Mouse (Mus musculus) liver, embryonic 12.5 days (tissue): ENCODE results near the gene Akt3. TPM values are rescaled to one million over a fixed set of nuclear protein-coding genes. Genes with fewer than 3 reads are reported as not detected.

ENCODE experiments used
- ATAC-seq: fragments of 200-750 bp; cut with Nextera tagmentation; 2 replicates; pipeline ENCODE4 v1.8.0; 2017; ENCODE audit warnings: moderate number of reproducible peaks, mild to moderate bottlenecking, moderate library complexity
- H3K27ac ChIP-seq: fragments of 300-500 bp; sonication (generic); 2 replicates; pipeline ENCODE4 v1.5.1; 2016; ENCODE audit warnings: mild to moderate bottlenecking
- H3K27me3 ChIP-seq: fragments of 300-500 bp; sonication (generic); replicated peaks from 2 replicates; pipeline ENCODE4 v1.6.1; 2016; ENCODE audit warnings: mild to moderate bottlenecking, moderate library complexity
- H3K36me3 ChIP-seq: fragments of 300-500 bp; sonication (generic); 2 replicates; pipeline ENCODE4 v1.6.1; 2016; ENCODE audit warnings: mild to moderate bottlenecking, moderate library complexity
- H3K4me1 ChIP-seq: fragments of 300-500 bp; sonication (generic); 2 replicates; pipeline ENCODE4 v1.6.1; 2016
- H3K4me2 ChIP-seq: fragments of 300-500 bp; sonication (generic); 2 replicates; pipeline ENCODE4 v1.6.1; 2016; ENCODE audit warnings: mild to moderate bottlenecking, moderate library complexity
- H3K4me3 ChIP-seq: fragments of 300-500 bp; sonication (generic); 2 replicates; pipeline ENCODE4 v1.5.1; 2016; ENCODE audit warnings: mild to moderate bottlenecking, moderate library complexity
- H3K9ac ChIP-seq: fragments of 300-500 bp; sonication (generic); 2 replicates; pipeline ENCODE4 v1.6.1; 2016; ENCODE audit warnings: mild to moderate bottlenecking, moderate library complexity
- H3K9me3 ChIP-seq: fragments of 300-500 bp; sonication (generic); replicated peaks from 2 replicates; pipeline ENCODE4 v1.6.1; 2016; ENCODE audit warnings: mild to moderate bottlenecking, moderate library complexity
- WGBS: fragments of 180-500 bp; shearing (Covaris S2); methylation state at CpG from one replicate; pipeline ENCODE4 v1.1.7; 2016; ENCODE audit not compliant: insufficient replicate concordance; 5-methylcytosine and 5-hydroxymethylcytosine counted together
- polyA plus RNA-seq: library from polyadenylated mRNA; unstranded; fragments of >200 nt; fragmentation: Nextera tagmentation; extraction: Ambion mirVana; gene quantifications from 2 replicates; pipeline ENCODE4 v1.2.1, GENCODE M21; 2016

Gene Akt3
- polyA plus RNA-seq, 1 experiment from 2014 or later, result 1.4 TPM

GRCm38 (mm10) chr1:177039093-177039674 lies 218.8 kb downstream of the Akt3 start:
- WGBS, result 63% methylated on average over 6 of the region's 6 CpGs
- Histone ChIP-seq H3K27me3 (no peaks in the 10 kb centered on the region), H3K4me2 (no peak overlapping the region), H3K9ac (no peak overlapping the region), H3K4me3 (no peak overlapping the region), H3K36me3 (no peaks in the 10 kb centered on the region), H3K9me3 (no peaks in the 10 kb centered on the region), H3K27ac (no peak overlapping the region), H3K4me1 (no peaks in the 10 kb centered on the region)
- ATAC-seq, result no peak

- Histone ChIP-seq H3K4me1 (no peaks in the 10 kb centered on the region), H3K36me3 (no peaks in the 10 kb centered on the region), H3K27ac (no peak overlapping the region), H3K9ac (no peak overlapping the region), H3K4me2 (no peak overlapping the region), H3K27me3 (no peaks in the 10 kb centered on the region), H3K4me3 (no peak overlapping the region), H3K9me3 (no peaks in the 10 kb centered on the region)
- WGBS, result 56% methylated on average over 2 of the region's 2 CpGs
- ATAC-seq, result no peak
These were observed 219.6 kb downstream of the Akt3 start for GRCm38 (mm10) chr1:177038383-177038782.

DNA sequence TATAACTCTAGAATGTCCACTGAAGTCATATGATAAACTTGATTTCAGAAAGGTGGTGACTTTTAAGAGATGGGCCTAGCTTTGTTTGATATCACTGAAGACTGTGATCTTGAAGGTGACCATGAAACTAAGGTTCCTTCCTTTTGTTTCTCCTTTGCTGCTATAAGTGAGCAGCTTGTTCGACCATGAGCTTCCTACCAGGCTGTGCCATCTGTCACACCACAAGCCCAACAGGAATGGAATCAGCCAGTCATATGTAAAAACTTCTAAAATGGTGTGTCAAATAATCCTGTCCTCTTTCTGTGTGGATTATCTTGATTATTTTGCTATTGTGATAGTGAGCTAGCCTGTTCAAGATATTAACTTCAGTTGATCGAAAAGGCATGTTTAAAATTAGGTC lies 222.5 kb downstream of the Akt3 start:
- Histone ChIP-seq H3K4me3 (no peak overlapping the region), H3K27ac (no peak overlapping the region), H3K36me3 (no peaks in the 10 kb centered on the region), H3K9ac (no peak overlapping the region), H3K9me3 (no peaks in the 10 kb centered on the region), H3K4me1 (no peaks in the 10 kb centered on the region), H3K4me2 (no peak overlapping the region), H3K27me3 (no peaks in the 10 kb centered on the region)
- ATAC-seq, result no peak
- 71% methylated on average over 2 of the region's 2 CpGs for WGBS

DNA sequence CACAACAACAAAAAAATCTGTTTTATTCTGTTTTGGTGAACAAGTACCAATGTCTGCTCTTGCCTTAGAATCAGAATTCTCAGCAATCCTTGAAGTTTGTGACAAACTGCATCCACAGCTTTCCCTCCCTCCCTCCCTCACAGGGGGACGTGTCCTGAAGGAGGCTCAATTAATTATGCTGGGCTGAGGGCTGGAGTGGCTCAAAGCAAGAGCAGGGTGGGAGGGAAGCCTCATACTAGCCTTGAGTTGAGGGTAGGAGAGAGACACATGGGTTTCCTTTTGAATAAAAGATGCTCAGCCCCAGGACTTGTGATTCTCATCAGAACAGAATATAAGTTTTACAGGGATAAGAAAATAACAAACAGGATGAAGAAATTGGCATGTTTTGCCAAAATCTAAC lies 225.8 kb downstream of the Akt3 start:
- ATAC-seq, result no peak
- Histone ChIP-seq H3K9me3 (no peaks in the 10 kb centered on the region), H3K4me2 (no peak overlapping the region), H3K9ac (no peak overlapping the region), H3K36me3 (no peaks in the 10 kb centered on the region), H3K27me3 (no peaks in the 10 kb centered on the region), H3K4me1 (no peaks in the 10 kb centered on the region), H3K27ac (no peak overlapping the region), H3K4me3 (no peak overlapping the region)
- WGBS, result 33% methylated on average over 1 of the region's 1 CpGs

DNA sequence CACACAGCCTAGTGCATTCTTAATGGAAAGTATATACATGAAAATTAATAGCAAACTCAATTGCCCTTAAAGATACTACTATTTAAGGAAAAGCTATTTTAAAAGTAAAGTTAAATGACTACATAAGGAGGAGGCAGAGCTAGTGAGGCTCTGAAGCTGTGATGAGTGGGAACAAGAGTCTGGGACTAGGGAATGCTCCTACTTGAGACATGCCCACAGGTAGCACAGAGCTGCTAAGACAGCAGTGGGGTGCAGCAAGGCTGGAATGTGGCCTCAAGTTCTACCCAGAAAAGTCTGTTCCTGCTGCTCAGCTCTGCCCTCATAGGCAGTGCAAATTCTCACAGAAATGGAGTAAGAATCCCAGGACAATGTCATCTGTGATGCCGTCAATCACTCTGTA lies 226.8 kb downstream of the Akt3 start:
- H3K27me3 ChIP-seq, result no peaks in the 10 kb centered on the region
- H3K9ac ChIP-seq, result no peak overlapping the region
- no peaks in the 10 kb centered on the region for H3K36me3 ChIP-seq
- ATAC-seq, result no peak
- no peak overlapping the region for H3K4me3 ChIP-seq
- H3K27ac ChIP-seq, result no peak overlapping the region
- H3K4me1 ChIP-seq, result no peaks in the 10 kb centered on the region
- no peak overlapping the region for H3K4me2 ChIP-seq
- H3K9me3 ChIP-seq, result no peaks in the 10 kb centered on the region
- WGBS, result 68% methylated on average over 1 of the region's 1 CpGs

DNA sequence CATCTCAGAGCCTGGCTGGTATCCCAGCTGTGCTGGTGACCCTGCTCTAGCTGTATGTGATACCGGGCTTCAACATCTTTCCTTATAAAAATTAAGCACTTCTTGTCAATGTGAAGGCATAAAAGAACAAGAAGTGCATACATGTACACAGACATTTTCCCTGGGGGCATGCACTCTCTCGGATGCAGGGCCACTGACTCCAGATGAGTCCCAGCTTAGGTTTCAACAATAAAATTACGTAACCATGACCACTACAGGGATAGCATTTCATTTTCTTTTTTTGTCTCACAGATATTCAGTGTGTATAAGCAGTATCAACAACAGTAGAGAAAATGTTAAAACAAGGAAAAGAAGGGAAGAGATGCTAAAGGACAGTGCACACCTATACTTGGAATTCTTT lies 227.3 kb downstream of the Akt3 start:
- Histone ChIP-seq H3K4me1 (no peaks in the 10 kb centered on the region), H3K27ac (no peak overlapping the region), H3K9me3 (no peaks in the 10 kb centered on the region), H3K36me3 (no peaks in the 10 kb centered on the region), H3K4me3 (no peak overlapping the region), H3K4me2 (no peak overlapping the region), H3K27me3 (no peaks in the 10 kb centered on the region), H3K9ac (no peak overlapping the region)
- ATAC-seq, result no peak
- WGBS, result 73% methylated on average over 3 of the region's 3 CpGs

DNA sequence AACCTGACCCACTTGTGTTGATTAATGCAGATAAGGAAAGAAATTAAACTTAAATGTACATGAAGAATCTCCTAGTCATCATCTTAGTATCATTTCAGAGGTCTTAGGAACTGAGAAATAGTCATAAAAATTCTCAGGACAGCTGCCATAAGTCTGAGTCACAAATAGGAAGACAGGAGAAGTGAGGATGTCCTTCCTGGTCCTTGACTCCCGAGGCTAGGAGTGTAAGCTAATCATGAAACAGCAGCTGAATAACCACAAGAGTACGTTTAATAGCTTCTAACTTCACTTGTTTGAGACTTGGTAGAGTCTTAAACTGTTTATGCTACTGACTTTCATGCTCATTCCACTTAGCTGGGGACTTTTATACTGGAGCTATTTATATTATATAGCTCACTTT lies 229.0 kb downstream of the Akt3 start:
- H3K27me3 ChIP-seq, result no peaks in the 10 kb centered on the region
- H3K27ac ChIP-seq, result no peak overlapping the region
- no peak overlapping the region for H3K9ac ChIP-seq
- no peaks in the 10 kb centered on the region for H3K36me3 ChIP-seq
- no peak overlapping the region for H3K4me3 ChIP-seq
- WGBS, result 55% methylated on average over 2 of the region's 2 CpGs
- no peaks in the 10 kb centered on the region for H3K9me3 ChIP-seq
- no peak for ATAC-seq
- H3K4me2 ChIP-seq, result no peak overlapping the region
- H3K4me1 ChIP-seq, result no peaks in the 10 kb centered on the region

DNA sequence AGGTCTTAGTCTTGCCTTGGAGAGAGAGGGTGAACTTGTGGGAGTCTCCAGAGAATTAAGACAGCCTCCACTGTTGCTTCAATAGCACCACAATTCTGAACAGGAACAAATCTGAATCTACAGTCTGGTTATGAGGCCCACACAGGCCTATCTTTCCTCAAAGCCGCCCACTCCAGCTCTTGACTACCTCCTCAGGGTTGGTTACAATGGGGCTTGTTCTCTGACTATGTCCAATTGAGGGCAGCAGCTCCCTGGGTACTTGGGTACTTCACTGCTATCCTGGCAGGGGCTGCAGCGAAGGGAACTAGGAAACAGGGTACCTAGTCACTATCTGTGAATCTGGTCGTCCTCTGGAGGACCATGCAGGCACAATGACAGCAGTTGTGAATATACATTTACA lies 230.3 kb downstream of the Akt3 start:
- Histone ChIP-seq H3K27ac (no peak overlapping the region), H3K4me1 (no peaks in the 10 kb centered on the region), H3K4me3 (no peak overlapping the region), H3K9me3 (no peaks in the 10 kb centered on the region), H3K9ac (no peak overlapping the region), H3K36me3 (no peaks in the 10 kb centered on the region), H3K27me3 (no peaks in the 10 kb centered on the region), H3K4me2 (no peak overlapping the region)
- WGBS, result 76% methylated on average over 3 of the region's 3 CpGs
- no peak for ATAC-seq

DNA sequence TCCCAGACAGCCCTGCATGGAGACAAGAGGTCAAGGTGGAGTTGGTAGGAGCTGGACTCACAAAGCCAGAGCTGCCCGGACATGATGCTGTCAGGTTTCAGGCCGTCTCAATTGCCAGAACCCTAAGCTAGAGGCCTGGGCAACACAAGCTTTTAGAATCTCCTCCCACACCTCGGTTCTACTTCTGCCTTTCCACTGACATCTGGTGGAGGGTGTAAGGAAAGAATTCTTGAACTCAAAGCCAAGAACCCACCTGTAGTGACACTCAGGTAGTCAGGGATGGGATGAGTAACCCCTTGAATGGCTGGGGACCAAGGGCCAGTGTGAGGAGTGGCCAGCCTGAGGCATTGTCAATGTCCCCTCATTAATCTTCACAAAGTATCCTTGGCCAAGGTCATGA lies 235.3 kb downstream of the Akt3 start:
- Histone ChIP-seq H3K4me2 (no peak overlapping the region), H3K9me3 (no peaks in the 10 kb centered on the region), H3K4me1 (0 out of 2 replicates have a peak, but pooled peaks cover 4% of the 10 kb centered on the region), H3K27ac (no peak overlapping the region), H3K27me3 (no peaks in the 10 kb centered on the region), H3K36me3 (no peaks in the 10 kb centered on the region; the same call in 1 of the 2 replicates), H3K9ac (no peak overlapping the region), H3K4me3 (no peak overlapping the region)
- no peak for ATAC-seq
- WGBS, result 67% methylated on average over 3 of the region's 3 CpGs

DNA sequence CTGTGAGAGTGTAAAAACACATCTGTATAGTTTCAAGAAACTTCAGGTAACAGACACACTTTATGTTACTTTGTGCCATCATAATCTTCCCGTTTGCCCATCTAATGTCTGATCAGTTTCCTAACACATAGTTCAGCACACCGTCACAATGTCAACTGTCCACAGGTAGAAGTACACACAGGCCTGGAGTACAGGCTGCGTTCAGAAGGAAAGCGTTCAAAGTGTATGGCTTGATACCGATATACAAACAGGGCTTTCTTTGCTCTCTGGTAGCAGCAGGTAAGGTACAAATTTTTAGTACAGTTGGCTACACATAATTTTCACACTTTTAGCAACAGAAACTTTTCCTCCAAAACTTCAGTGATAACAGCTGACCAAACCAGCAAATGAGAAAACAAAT lies 238.3 kb downstream of the Akt3 start:
- Histone ChIP-seq H3K4me3 (no peak overlapping the region), H3K9ac (no peak overlapping the region), H3K27me3 (no peaks in the 10 kb centered on the region), H3K9me3 (no peaks in the 10 kb centered on the region), H3K4me1 (0 out of 2 replicates have a peak, but pooled peaks cover 4% of the 10 kb centered on the region), H3K4me2 (no peak overlapping the region), H3K36me3 (no peaks in the 10 kb centered on the region; the same call in 1 of the 2 replicates), H3K27ac (no peak overlapping the region)
- WGBS, result 78% methylated on average over 5 of the region's 5 CpGs
- no peak for ATAC-seq

- H3K4me1 ChIP-seq, result peaks cover 4% of the 10 kb centered on the region; the same call in 1 of the 2 replicates
- no peak for ATAC-seq
- H3K4me3 ChIP-seq, result no peak overlapping the region
- H3K27ac ChIP-seq, result no peak overlapping the region
- H3K4me2 ChIP-seq, result no peak overlapping the region
- H3K9ac ChIP-seq, result no peak overlapping the region
- no peaks in the 10 kb centered on the region; the same call in 1 of the 2 replicates for H3K36me3 ChIP-seq
- H3K9me3 ChIP-seq, result no peaks in the 10 kb centered on the region
- H3K27me3 ChIP-seq, result no peaks in the 10 kb centered on the region
- WGBS, result 73% methylated on average over 1 of the region's 1 CpGs
These were observed 239.3 kb downstream of the Akt3 start for GRCm38 (mm10) chr1:177018750-177019149.

DNA sequence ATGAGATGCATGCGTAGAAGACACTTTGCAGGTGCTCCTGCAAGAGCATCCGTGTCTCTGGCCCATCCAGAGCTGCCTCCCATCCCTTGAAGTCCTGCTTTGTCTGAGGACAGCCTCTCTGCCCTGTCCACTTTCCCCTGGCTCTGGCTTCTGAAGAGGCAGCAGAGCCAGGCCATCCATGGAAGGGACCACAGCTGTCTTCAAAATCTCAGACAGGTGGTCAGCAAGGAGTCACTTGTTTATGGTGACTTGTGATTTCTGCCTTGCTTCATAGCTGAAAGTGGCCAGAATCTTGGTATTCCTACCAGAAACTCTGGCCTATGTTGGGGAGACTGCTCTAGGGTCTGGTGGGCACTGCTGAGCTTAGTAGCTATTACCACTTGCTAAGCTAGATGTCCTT lies 241.3 kb downstream of the Akt3 start:
- Histone ChIP-seq H3K4me1 (peaks cover 4% of the 10 kb centered on the region; the same call in 1 of the 2 replicates), H3K36me3 (no peaks in the 10 kb centered on the region; the same call in 1 of the 2 replicates), H3K27ac (no peak overlapping the region), H3K4me2 (no peak overlapping the region), H3K9ac (no peak overlapping the region), H3K4me3 (no peak overlapping the region), H3K27me3 (no peaks in the 10 kb centered on the region), H3K9me3 (no peaks in the 10 kb centered on the region)
- 79% methylated on average over 2 of the region's 2 CpGs for WGBS
- no peak for ATAC-seq

DNA sequence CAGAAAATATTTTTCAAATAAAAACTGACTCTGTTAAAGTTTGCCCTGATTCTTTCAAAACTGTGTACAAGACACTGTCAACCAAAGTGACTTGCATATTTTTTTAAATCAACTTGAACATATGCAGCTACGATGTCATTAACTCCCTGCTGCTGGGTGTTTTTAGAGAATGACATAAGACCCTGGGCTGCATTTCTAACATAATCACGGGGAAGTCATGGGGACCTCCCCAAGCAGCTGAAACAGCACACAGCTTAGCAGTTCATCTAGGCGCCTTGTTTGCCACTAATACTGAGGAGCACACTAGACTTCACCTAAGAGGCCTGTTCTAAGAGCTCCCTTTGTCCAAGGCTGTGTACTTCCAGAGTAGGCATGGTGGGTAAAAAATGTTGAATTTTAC lies 242.1 kb downstream of the Akt3 start:
- Histone ChIP-seq H3K9ac (no peak overlapping the region), H3K9me3 (no peaks in the 10 kb centered on the region), H3K27ac (no peak overlapping the region), H3K27me3 (no peaks in the 10 kb centered on the region), H3K4me1 (no peaks in the 10 kb centered on the region; the same call in 1 of the 2 replicates), H3K36me3 (no peaks in the 10 kb centered on the region; the same call in 1 of the 2 replicates), H3K4me3 (no peak overlapping the region), H3K4me2 (no peak overlapping the region)
- ATAC-seq, result no peak
- WGBS, result 60% methylated on average over 3 of the region's 3 CpGs
